Mouse (Mus musculus) 3134 (cell line): ENCODE measurements around the gene Vmn2r99.

Source experiments
- DNase-seq: peaks from one replicate; pipeline ENCODE4 v3.0.0-alpha.2; 2011; ENCODE audit warnings: low spot score; ENCODE audit not compliant: insufficient read length; ENCODE audit errors: extremely low read depth

Vmn2r99 gene

DNA sequence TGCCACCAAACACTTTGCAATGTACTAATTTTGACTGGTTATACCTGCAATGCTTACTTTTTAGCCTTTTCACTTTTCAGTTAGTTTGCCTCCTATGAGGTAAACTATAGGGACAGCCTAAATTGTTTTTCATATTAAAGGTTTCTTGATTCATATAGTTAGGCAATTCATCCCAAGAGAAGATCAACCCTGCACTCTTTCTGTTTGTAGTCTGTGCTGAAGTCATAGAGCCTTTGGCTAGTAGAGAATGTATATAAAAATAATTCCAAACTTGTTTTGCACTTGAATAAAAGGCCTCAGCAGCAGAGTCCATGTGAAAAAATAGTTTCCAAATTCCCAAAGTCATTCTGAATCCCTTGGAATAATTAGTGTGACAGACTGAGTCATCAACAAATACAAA lies at the start of gene Vmn2r99:
Gene Vmn2r99, plus strand, starts transcription at position 301 of the 400 bp plus-strand sequence.
- DNase-seq: no peak

DNA sequence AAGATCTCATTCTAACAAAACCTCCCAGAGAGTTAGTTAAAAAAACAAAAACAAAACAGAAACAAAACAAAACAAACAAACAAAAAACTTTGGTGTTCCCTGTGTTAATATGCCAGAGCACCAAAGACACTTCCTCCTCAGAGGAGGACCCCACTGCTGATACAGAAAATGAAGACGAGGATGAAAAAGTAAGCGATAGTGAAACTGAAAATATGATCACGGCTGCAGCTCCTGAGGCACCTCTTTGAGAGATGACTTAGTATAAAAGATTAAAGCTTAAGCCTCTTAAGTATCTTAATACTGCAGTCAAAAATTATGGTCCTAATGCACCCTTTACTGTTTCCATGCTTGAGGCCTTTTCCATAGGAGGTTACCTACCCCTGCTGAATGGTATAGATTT lies 75.9 kb downstream of the Vmn2r99 start:
- DNase-seq: no peak

DNA sequence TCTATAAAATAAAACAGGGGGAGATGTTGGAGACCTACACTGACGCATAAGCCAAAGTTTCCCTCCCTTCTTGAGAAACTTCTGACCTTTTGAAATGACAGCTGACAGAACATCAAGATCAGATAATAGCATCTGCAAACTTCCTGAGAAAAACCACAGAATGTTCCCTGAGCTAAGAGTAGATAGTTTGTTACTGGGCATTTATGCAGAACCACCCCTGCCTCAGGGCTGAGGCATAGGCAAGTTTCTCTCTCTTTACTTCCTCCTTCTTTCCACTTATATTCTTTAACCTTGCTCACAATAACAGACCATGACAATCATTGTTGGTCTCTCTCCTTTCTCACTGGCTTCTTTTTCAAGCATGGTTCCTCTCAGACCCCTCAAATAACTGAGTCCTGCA lies 83.2 kb downstream of the Vmn2r99 start:
- DNase-seq: no peak
